15 mouse cellular contexts compared by ENCODE assay signal in genomic region chr1:133125640-133126364, GRCm38 (mm10). TPM values are rescaled to one million over a fixed set of nuclear protein-coding genes. Genes with fewer than 3 reads are reported as not detected.
A peak's percentile ranks its signal among the peaks of the same experiment; 100 is the strongest.
DNase-seq lines count a peak whose midpoint lies in the region; TF ChIP-seq lines count a peak whose summit lies in the region.
"Had no signal": no experiment of that assay in that cellular context is flagged by ENCODE, and none has a peak within 500 bp of the region (broad histone marks: within the 10 kb centered on the region; RNA-seq: fewer than 3 reads in every experiment).

No protein-coding gene starts in this region.

- 0 out of 2 replicates have a peak, but pooled peaks have one; percentile 15 for TF ChIP-seq CTCF in kidney, adult 2 months (conservative IDR thresholded peaks at IDR 0.05; ENCODE audit: insufficient read depth, insufficient read length, low read depth, low read length)

- no peak for DNase-seq in kidney, adult 2 months
- no peak for DNase-seq in kidney, adult 18-20 months
- peak; percentile 52 for DNase-seq in thymus, postnatal 4 days
- no peak for DNase-seq in thymus, postnatal 36 days
- DNase-seq in ZHBTc4 (ENCODE audit: low read depth, low spot score): peak; percentile 83
- no peak for DNase-seq in spleen, postnatal 4 days (ENCODE audit: low spot score in 2 of 2)
- no peak for DNase-seq in limb, embryonic 10.5 days (ENCODE audit: low spot score)
- DNase-seq: cerebellum, adult 11 months; heart, adult 18-20 months; heart, postnatal 14 days; liver, embryonic 13.5 days; right cerebral cortex, adult 18-20 months had no signal

- H3K4me1 ChIP-seq in kidney, adult 2 months (ENCODE audit: control insufficient read depth, insufficient read depth, low read length): 0 out of 2 replicates have a peak, but pooled peaks cover 5% of the 10 kb centered on the region
- H3K4me1 ChIP-seq in limb, embryonic 10.5 days: peaks cover 8% of the 10 kb centered on the region

- no peak overlapping the region for H3K4me3 ChIP-seq in kidney, adult 2 months (ENCODE audit: insufficient read depth, low read depth, low read length)
- no peak overlapping the region for H3K4me3 ChIP-seq in limb, embryonic 10.5 days
- H3K4me3 ChIP-seq: forebrain, embryonic 12.5 days; liver, embryonic 13.5 days; neural tube, embryonic 15.5 days had no signal

- H3K9me3 ChIP-seq in limb, embryonic 10.5 days (replicated peaks): no peaks in the 10 kb centered on the region
- H3K9me3 ChIP-seq: forebrain, embryonic 12.5 days; liver, embryonic 13.5 days; neural tube, embryonic 15.5 days had no signal

- no peaks in the 10 kb centered on the region for H3K27me3 ChIP-seq in kidney, adult 2 months (replicated peaks; ENCODE audit: control insufficient read depth, insufficient read depth, low read length)
- H3K27me3 ChIP-seq in limb, embryonic 10.5 days (ENCODE audit: low read depth, poor library complexity, severe bottlenecking): no peaks in the 10 kb centered on the region
- H3K27me3 ChIP-seq: forebrain, embryonic 12.5 days; liver, embryonic 13.5 days; neural tube, embryonic 15.5 days had no signal

- no peak for TF ChIP-seq POLR2A in kidney, adult 2 months (IDR thresholded peaks at IDR 0.05; ENCODE audit: low read depth, low read length)

- H3K36me3 ChIP-seq in kidney, adult 2 months (ENCODE audit: control insufficient read depth, insufficient read depth, low read length): no peaks in the 10 kb centered on the region
- no peaks in the 10 kb centered on the region for H3K36me3 ChIP-seq in limb, embryonic 10.5 days
- H3K36me3 ChIP-seq: forebrain, embryonic 12.5 days; liver, embryonic 13.5 days; neural tube, embryonic 15.5 days had no signal

- no peak overlapping the region for H3K27ac ChIP-seq in kidney, adult 2 months (ENCODE audit: insufficient read depth, low read depth, low read length)
- H3K27ac ChIP-seq in limb, embryonic 10.5 days: no peak overlapping the region
- H3K27ac ChIP-seq: forebrain, embryonic 12.5 days; liver, embryonic 13.5 days; macrophage; neural tube, embryonic 15.5 days had no signal

- WGBS in kidney, adult 2 months: 83% methylated on average over 9 of the region's 9 CpGs
- WGBS in limb, embryonic 10.5 days: 87% methylated on average over 9 of the region's 9 CpGs

RNA-seq across cellular contexts. Expression of gene Ppp1r15b, which starts 5.1 kb away (rescaled TPM):
- 22.2 and 23.9 TPM in 2 replicates for polyA plus RNA-seq in kidney, adult 2 months (2012; rRNA removed)
- polyA plus RNA-seq in limb, embryonic 10.5 days (2016; fragmentation: Nextera tagmentation; extraction: Ambion mirVana): 52.3 and 52.7 TPM in 2 replicates

RNA-seq across cellular contexts. Expression of gene Plekha6, which starts 38.2 kb away (rescaled TPM):
- 91.4 and 98.1 TPM in 2 replicates for polyA plus RNA-seq in kidney, adult 2 months (2012; rRNA removed)
- polyA plus RNA-seq in limb, embryonic 10.5 days (2016; fragmentation: Nextera tagmentation; extraction: Ambion mirVana): 1.4 and 2.3 TPM in 2 replicates
- polyA plus RNA-seq: macrophage had no signal

Comparison
In these comparisons a context has a peak if more than half of its experiments do, and no peak if none do; other contexts are left out.
1. DNase-seq: peak in thymus, postnatal 4 days (single experiment) and ZHBTc4 (single experiment); none in kidney, adult 2 months (single experiment), kidney, adult 18-20 months (single experiment), thymus, postnatal 36 days (0 of 2), spleen, postnatal 4 days (0 of 2) and limb, embryonic 10.5 days (single experiment).
2. RNA of gene Plekha6, which starts 38.2 kb away (polyA plus RNA-seq): 91.4 to 98.1 TPM in kidney, adult 2 months; 1.4 to 2.3 TPM in limb, embryonic 10.5 days; every median in the first group is over 10 times any median in the second.